Mouse (Mus musculus) lung, adult 2 months (tissue): ENCODE results near the gene Brca1. TPM values are rescaled to one million over a fixed set of nuclear protein-coding genes. Genes with fewer than 3 reads are reported as not detected.
A peak's percentile ranks its signal among the peaks of the same experiment; 100 is the strongest.
"Not testable (repeated sequence)": the region's sequence is repeated elsewhere in the genome, so short reads cannot be mapped to it uniquely, and the experiment has no call there.

Experiments
- DNase-seq: peaks from one replicate; pipeline ENCODE4 v3.0.0; 2022
- H3K4me1 ChIP-seq: fragments of 200-500 bp; 2 replicates; pipeline ENCODE4 v1.6.1; 2011; ENCODE audit warnings: low read length; ENCODE audit not compliant: control insufficient read depth, insufficient read depth
- H3K4me3 ChIP-seq: fragments of 200-500 bp; replicated peaks from 2 replicates; pipeline ENCODE3; 2011; ENCODE audit warnings: low read depth, mild to moderate bottlenecking, control low read depth, low read length; ENCODE audit errors: extremely low read depth
- CTCF ChIP-seq: fragments of 200-500 bp; IDR thresholded peaks from 2 replicates; pipeline ENCODE4 v1.5.1; 2011; ENCODE audit warnings: mild to moderate bottlenecking, low read length, control low read depth; ENCODE audit not compliant: insufficient read depth
- POLR2A ChIP-seq: fragments of 200-500 bp; IDR thresholded peaks from 2 replicates; pipeline ENCODE4 v1.6.1; 2011; ENCODE audit warnings: low read depth, mild to moderate bottlenecking, control low read depth, low read length, borderline replicate concordance; ENCODE audit errors: extremely low read depth
- WGBS: fragments of 180-500 bp; shearing (Covaris S2); methylation state at CpG from one replicate; pipeline ENCODE4 v1.1.7; 2018; 5-methylcytosine and 5-hydroxymethylcytosine counted together
- polyA plus RNA-seq: library from polyadenylated mRNA; depleted of rRNA; stranded (reverse); fragments of >200 nt; gene quantifications from 2 replicates; pipeline ENCODE4 v1.2.3, GENCODE M21; 2012

Gene Brca1
- polyA plus RNA-seq, 1 experiment: 0.25 TPM

DNA sequence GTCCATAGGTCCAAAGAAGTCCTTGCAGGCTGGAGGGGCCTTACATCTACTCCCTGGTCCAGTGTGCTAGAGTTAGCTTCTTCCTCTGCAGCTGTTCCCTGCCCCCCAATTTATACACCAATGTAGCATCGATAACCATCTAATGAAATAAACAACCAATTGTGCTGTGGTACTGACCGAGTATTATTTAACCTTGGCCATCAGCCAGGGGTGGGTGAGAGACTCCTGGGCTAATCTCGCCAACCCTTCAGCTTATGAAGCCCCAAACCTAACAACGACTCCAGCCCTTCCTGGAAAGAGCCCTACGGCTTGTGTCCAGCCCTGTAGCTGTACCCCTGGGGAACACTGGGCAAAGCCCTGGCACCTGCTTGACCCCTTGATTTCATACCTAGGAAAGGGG is 77.5 kb downstream of the Brca1 start:
- H3K4me1 ChIP-seq: peaks cover 5% of the 10 kb centered on the region
- 46% methylated on average over 5 of the region's 5 CpGs for WGBS
- no peak overlapping the region for H3K4me3 ChIP-seq
- DNase-seq: no peak
- TF ChIP-seq CTCF (no peak), POLR2A (no peak)

GRCm38 (mm10) chr11:101473686-101474085 is 78.1 kb downstream of the Brca1 start:
- not testable (repeated sequence) for H3K4me3 ChIP-seq, DNase-seq, H3K4me1 ChIP-seq
- WGBS: 84% methylated on average over 1 of the region's 1 CpGs

DNA sequence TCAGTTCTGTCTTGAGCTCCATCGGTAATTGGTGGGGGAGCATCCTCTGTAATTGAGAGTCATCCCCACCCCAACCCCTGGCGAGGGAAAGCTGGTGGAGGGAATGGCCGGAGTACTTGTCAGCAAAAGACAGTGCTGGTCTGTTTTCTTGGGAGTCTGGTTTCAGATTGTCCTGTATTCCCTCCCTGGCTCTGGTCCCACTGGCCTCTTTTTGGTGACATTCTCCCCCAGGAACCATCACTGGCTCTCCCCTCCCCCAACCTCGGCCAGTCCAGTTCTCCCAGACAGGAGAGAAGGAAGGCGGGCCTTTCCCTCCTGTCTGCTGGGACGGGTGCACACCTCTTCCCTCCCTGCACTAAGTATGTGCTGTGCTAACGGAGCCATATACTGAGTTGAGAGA is 79.4 kb downstream of the Brca1 start:
- H3K4me3 ChIP-seq: no peak overlapping the region
- WGBS: 67% methylated on average over 7 of the region's 7 CpGs
- TF ChIP-seq CTCF: no peak
- TF ChIP-seq POLR2A: no peak
- DNase-seq: no peak
- H3K4me1 ChIP-seq: no peaks in the 10 kb centered on the region; the same call in 1 of the 2 replicates

- TF ChIP-seq CTCF: no peak
- no peak for TF ChIP-seq POLR2A
- peaks cover 2% of the 10 kb centered on the region; the same call in 1 of the 2 replicates for H3K4me1 ChIP-seq
- no peak overlapping the region for H3K4me3 ChIP-seq
- 51% methylated on average over 3 of the region's 3 CpGs for WGBS
- DNase-seq: no peak
These were observed 79.8 kb downstream of the Brca1 start for GRCm38 (mm10) chr11:101471926-101472325.

- TF ChIP-seq POLR2A: no peak
- TF ChIP-seq CTCF: no peak
These were observed 81.5 kb downstream of the Brca1 start for GRCm38 (mm10) chr11:101470206-101470605.

DNA sequence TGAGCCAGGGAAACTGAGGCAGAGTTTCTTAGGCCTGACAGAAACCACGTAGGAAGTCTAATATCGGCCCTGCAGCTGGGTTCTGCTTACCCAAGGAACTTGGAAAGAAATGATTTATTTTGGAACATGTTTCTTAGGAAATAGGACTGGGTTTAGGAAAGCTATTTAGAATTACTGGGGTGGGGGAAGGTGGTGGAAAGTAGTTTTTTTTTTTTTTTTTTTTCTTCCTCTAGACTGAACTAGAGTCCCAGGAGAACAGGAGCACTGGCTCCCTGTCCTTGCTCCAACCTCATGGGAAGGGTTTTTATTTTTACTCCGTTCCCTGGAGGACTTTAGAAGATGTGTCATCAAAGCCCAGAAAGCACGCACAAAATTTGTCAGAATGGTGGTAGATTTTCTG is 82.6 kb downstream of the Brca1 start:
- no peak for TF ChIP-seq POLR2A
- no peak for TF ChIP-seq CTCF
- Histone ChIP-seq H3K4me1 (peaks cover 2% of the 10 kb centered on the region), H3K4me3 (no peak overlapping the region)
- no peak for DNase-seq
- 70% methylated on average over 4 of the region's 4 CpGs for WGBS

More at GRCm38 (mm10) chr11:101470206-101470605, 81.5 kb downstream of the Brca1 start:
- 57% methylated on average over 7 of the region's 7 CpGs for WGBS
- no peak for DNase-seq
- H3K4me3 ChIP-seq: no peak overlapping the region
- H3K4me1 ChIP-seq: peaks cover 2% of the 10 kb centered on the region

DNA sequence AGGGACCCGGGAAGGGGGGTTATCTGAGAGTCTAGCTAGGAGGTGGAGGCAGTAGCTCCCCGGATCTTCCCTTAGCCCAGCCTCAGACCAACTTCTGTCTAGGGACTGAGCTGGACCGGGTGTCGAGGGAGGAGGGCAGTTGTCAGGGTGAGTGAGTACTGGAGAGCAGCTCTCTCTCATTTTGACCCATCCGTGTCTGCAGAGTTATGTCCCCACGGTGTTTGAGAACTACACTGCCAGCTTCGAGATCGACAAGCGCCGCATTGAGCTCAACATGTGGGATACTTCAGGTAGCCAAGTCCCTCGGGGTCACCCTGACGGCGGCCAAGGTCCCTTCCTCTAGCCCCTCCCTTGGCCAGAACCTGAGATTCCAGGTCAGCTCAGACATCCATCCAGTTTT is 83.0 kb downstream of the Brca1 start:
- Histone ChIP-seq H3K4me3 (peak overlapping the region; percentile 20), H3K4me1 (peaks cover 3% of the 10 kb centered on the region)
- 12% methylated on average over 13 of the region's 13 CpGs for WGBS
- TF ChIP-seq POLR2A: no peak
- no peak for DNase-seq

DNA sequence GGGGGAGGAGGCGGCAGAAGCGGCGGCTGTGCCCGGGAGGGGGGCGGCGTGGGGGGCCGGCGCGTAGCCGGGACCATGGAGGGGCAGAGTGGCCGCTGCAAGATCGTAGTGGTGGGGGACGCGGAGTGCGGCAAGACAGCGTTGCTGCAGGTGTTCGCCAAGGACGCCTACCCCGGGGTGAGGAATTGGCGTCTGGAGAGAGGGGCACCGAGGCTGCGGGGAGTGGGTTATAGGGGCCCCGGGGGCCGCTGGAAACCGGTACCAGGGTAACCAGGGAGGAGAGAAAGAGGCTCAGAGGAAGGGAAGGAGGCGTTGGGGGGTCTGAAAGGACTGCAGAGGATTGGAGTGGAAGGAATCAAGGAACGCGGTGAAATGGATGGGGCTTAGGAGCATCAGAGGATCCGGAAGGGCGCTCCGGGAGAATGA is 83.5 kb downstream of the Brca1 start:
- DNase-seq: peak; percentile 52
- Histone ChIP-seq H3K4me1 (peaks cover 6% of the 10 kb centered on the region), H3K4me3 (peak overlapping the region; percentile 65)
- TF ChIP-seq POLR2A (no peak), CTCF (no peak)
- under 1% methylated on average over 24 of the region's 31 CpGs for WGBS

DNA sequence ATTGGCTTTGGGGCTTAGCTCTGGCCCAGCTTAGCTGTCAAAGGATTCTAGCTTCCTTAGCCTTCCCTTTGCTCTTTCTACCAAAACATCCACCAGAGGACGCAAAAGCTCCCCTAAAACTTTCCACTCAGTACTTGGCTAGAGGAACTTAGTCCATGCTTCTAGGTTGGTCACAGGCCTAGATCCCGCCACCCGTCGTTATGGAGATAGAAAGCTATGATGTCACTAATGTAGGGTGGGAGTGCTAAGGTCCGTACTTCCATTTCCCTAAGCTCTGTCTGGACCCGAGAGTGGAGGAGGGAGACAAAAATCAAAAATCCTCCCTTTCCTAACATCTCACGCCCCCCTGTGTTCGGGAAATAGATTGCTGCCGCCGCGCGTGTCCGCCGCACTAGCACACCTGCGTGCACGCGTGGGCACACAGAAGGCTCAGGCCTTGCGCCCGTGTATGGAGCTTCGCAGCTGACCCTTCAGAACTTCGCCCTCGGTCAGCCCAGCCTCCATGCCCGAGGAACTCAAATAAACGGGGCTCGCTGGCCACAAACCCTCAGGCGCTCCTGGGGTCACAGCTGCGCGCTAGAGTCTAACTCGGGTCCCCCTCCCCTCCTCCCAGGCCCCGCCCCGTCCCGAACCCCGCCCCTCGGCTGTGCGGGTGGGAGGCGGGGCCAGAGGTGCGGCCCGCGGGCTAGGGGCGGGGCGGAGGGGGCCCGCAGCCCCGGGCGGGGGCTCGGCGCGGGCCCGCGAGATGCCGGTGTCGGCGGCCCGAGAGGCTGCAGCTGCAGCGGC is 84.1 kb downstream of the Brca1 start:
- peak; percentile 31 for TF ChIP-seq CTCF
- no peak for TF ChIP-seq POLR2A
- Histone ChIP-seq H3K4me3 (peak overlapping the region; percentile 87), H3K4me1 (peaks cover 6% of the 10 kb centered on the region)
- WGBS: under 1% methylated on average over 53 of the region's 54 CpGs
- DNase-seq: peak; percentile 74

DNA sequence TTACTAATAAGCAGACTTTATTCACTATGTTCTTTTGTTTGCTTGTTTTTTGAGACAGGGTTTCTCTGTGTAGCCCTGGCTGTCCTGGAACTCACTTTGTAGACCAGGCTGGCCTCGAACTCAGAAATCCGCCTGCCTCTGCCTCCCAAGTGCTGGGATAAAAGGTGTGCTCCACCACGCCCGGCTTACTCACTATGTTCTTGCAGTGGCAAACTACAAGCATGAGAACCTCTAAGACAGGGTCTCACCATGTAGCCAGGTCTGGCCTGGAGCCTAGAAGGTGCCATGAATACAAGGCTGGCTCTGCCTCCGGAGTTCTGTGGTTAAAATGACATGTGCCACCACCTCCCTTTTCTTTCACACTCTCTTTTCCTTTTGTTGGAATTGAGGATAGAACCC is 85.2 kb downstream of the Brca1 start:
- not testable (repeated sequence) for DNase-seq, H3K4me1 ChIP-seq, H3K4me3 ChIP-seq
- 52% methylated on average over 5 of the region's 5 CpGs for WGBS
